Mouse (Mus musculus): Measurements from ENCODE around the gene Nptxr. TPM values are rescaled to one million over a fixed set of nuclear protein-coding genes. Genes with fewer than 3 reads are reported as not detected.

Gene Nptxr
- polyA plus RNA-seq, 2 experiments, result 2.6 to 9.3 TPM

- H3K27ac ChIP-seq (replicated peaks; ENCODE audit: low read depth, low read length), result no peak overlapping the region
- peak overlapping the region; percentile 61 for H3K4me2 ChIP-seq (replicated peaks; ENCODE audit: low read depth, low read length, severe bottlenecking)
- WGBS, result under 1% methylated on average over 23 of the region's 23 CpGs
- H3K27me3 ChIP-seq (ENCODE audit: control insufficient read depth, insufficient read depth, low read length), result no peaks in the 10 kb centered on the region
- ATAC-seq (ENCODE audit: low FRiP score, low read depth) (peak; percentile 39), DNase-seq (ENCODE audit: low spot score) (no peak)
- peak overlapping the region; percentile 97 for H3K4me3 ChIP-seq (replicated peaks; ENCODE audit: low read length)
- peaks cover 13% of the 10 kb centered on the region for H3K36me3 ChIP-seq (ENCODE audit: control insufficient read depth, insufficient read depth, low read length)
- TF ChIP-seq POLR2A (IDR thresholded peaks at IDR 0.05; ENCODE audit: borderline replicate concordance, extremely low read depth, insufficient read depth, insufficient read length), result no peak
- no peaks in the 10 kb centered on the region for H3K9me3 ChIP-seq (ENCODE audit: control insufficient read depth, low read length)
- peaks cover 12% of the 10 kb centered on the region for H3K4me1 ChIP-seq (ENCODE audit: control insufficient read depth, insufficient read depth, low read length)
- peak overlapping the region; percentile 88 for H3K9ac ChIP-seq (ENCODE audit: low read depth, low read length, severe bottlenecking)
These were observed 61.9 kb downstream of the Nptxr start for GRCm38 (mm10) chr15:79742706-79743023.

GRCm38 (mm10) chr15:79741921-79742705, 62.5 kb downstream of the Nptxr start, which contains the start of gene Sun2:
Sun2 (minus strand) TSS chr15:79742536.
- under 1% methylated on average over 62 of the region's 93 CpGs for WGBS
- H3K4me1 ChIP-seq (ENCODE audit: control insufficient read depth, insufficient read depth, low read length), result peaks cover 12% of the 10 kb centered on the region

DNA sequence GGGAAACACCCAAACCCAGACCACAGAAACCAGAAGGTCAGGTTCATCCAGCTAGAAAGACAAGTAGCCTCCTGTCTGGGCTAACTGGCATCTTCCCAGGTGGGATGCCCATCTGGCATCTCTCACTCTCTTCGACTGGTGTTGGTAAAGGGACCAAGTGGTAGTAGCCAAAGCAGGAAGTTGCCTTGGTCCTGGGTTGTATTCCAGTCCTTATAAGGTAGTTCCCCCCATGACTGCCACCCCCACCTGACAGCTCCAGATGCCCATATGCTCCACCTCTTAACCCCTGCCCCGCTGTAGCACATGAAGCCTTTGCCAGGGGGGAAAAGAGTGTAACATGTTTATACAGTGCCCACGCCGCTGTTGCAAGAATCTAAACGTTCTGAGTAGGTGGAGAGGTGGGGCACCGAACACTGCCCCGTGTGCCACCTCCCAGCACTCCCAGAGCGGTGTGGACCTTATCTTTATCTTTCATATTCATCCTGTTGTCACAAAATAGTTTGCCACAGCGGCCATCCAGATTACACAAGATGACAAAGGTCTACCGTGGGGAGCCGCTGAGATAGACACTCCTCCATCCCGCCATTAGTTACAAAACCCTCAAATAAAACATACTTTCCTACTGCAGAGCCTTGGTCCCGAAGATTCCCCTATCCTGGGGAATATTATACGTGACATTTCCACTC, 63.2 kb downstream of the Nptxr start:
- ATAC-seq (ENCODE audit: low FRiP score, low read depth) (no peak), DNase-seq (ENCODE audit: low spot score) (no peak)
- TF ChIP-seq POLR2A (IDR thresholded peaks at IDR 0.05; ENCODE audit: borderline replicate concordance, extremely low read depth, insufficient read depth, insufficient read length), result no peak
- Histone ChIP-seq H3K27me3 (ENCODE audit: control insufficient read depth, insufficient read depth, low read length) (no peaks in the 10 kb centered on the region), H3K36me3 (ENCODE audit: control insufficient read depth, insufficient read depth, low read length) (peaks cover 26% of the 10 kb centered on the region), H3K27ac (replicated peaks; ENCODE audit: low read depth, low read length) (no peak overlapping the region), H3K4me1 (ENCODE audit: control insufficient read depth, insufficient read depth, low read length) (peaks cover 12% of the 10 kb centered on the region), H3K4me3 (replicated peaks; ENCODE audit: low read length) (peak overlapping the region; percentile 97), H3K4me2 (replicated peaks; ENCODE audit: low read depth, low read length, severe bottlenecking) (peak overlapping the region; percentile 61), H3K9me3 (ENCODE audit: control insufficient read depth, low read length) (no peaks in the 10 kb centered on the region), H3K9ac (ENCODE audit: low read depth, low read length, severe bottlenecking) (peak overlapping the region; percentile 88)
- WGBS, result 25% methylated on average over 14 of the region's 14 CpGs

More at GRCm38 (mm10) chr15:79741921-79742705, 62.5 kb downstream of the Nptxr start, which contains the start of gene Sun2:
- H3K4me2 ChIP-seq (replicated peaks; ENCODE audit: low read depth, low read length, severe bottlenecking), result peak within 1 kb of the TSS; percentile 61
- 0 out of 2 replicates have a peak within 1 kb of the TSS, but pooled peaks have one; percentile 38 for H3K27ac ChIP-seq (replicated peaks; ENCODE audit: low read depth, low read length)
- H3K27me3 ChIP-seq (ENCODE audit: control insufficient read depth, insufficient read depth, low read length), result no peaks in the 10 kb centered on the region
- H3K4me3 ChIP-seq (replicated peaks; ENCODE audit: low read length), result peak within 1 kb of the TSS; percentile 97
- DNase-seq (ENCODE audit: low spot score) (peak; percentile 91), ATAC-seq (ENCODE audit: low FRiP score, low read depth) (peak; percentile 94)
- TF ChIP-seq POLR2A (IDR thresholded peaks at IDR 0.05; ENCODE audit: borderline replicate concordance, extremely low read depth, insufficient read depth, insufficient read length), result no peak
- peak within 1 kb of the TSS; percentile 88 for H3K9ac ChIP-seq (ENCODE audit: low read depth, low read length, severe bottlenecking)
- peaks cover 19% of the 10 kb centered on the region for H3K36me3 ChIP-seq (ENCODE audit: control insufficient read depth, insufficient read depth, low read length)
- H3K9me3 ChIP-seq (ENCODE audit: control insufficient read depth, low read length), result no peaks in the 10 kb centered on the region

- DNase-seq (ENCODE audit: low spot score), result no peak
- Histone ChIP-seq H3K4me3 (replicated peaks; ENCODE audit: low read length) (0 out of 2 replicates have a peak overlapping the region, but pooled peaks have one; percentile 97), H3K9me3 (ENCODE audit: control insufficient read depth, low read length) (no peaks in the 10 kb centered on the region), H3K9ac (ENCODE audit: low read depth, low read length, severe bottlenecking) (no peak overlapping the region; the same call in 1 of the 2 replicates), H3K36me3 (ENCODE audit: control insufficient read depth, insufficient read depth, low read length) (peaks cover 31% of the 10 kb centered on the region), H3K4me2 (replicated peaks; ENCODE audit: low read depth, low read length, severe bottlenecking) (peak overlapping the region; percentile 61), H3K27me3 (ENCODE audit: control insufficient read depth, insufficient read depth, low read length) (no peaks in the 10 kb centered on the region), H3K4me1 (ENCODE audit: control insufficient read depth, insufficient read depth, low read length) (peaks cover 12% of the 10 kb centered on the region), H3K27ac (replicated peaks; ENCODE audit: low read depth, low read length) (no peak overlapping the region)
- TF ChIP-seq POLR2A (IDR thresholded peaks at IDR 0.05; ENCODE audit: borderline replicate concordance, extremely low read depth, insufficient read depth, insufficient read length), result no peak
- 81% methylated on average over 3 of the region's 3 CpGs for WGBS
- no peak for ATAC-seq (ENCODE audit: low FRiP score, low read depth)
These were observed 63.8 kb downstream of the Nptxr start for GRCm38 (mm10) chr15:79740739-79741138.

Other genes starting within 250 kb of the Nptxr start
- gene Dmc1, start 199.7 kb downstream of the Nptxr start, polyA plus RNA-seq (2012; rRNA removed), result 13.1 and 13.6 TPM in 2 replicates
- 2.6 TPM in 2 replicates for gene Dmc1, start 199.7 kb downstream of the Nptxr start, polyA plus RNA-seq (2014; fragmentation: Nextera tagmentation; extraction: Ambion mirVana)
- 7.5 and 7.9 TPM in 2 replicates for gene Fam227a, start 145.8 kb downstream of the Nptxr start, polyA plus RNA-seq (2012; rRNA removed)
- gene Fam227a, start 145.8 kb downstream of the Nptxr start, polyA plus RNA-seq (2014; fragmentation: Nextera tagmentation; extraction: Ambion mirVana), result 1.3 and 2.0 TPM in 2 replicates
- 17.9 and 21.6 TPM in 2 replicates for gene Cby1, start 145.6 kb downstream of the Nptxr start, polyA plus RNA-seq (2012; rRNA removed)
- 44.9 and 49.6 TPM in 2 replicates for gene Cby1, start 145.6 kb downstream of the Nptxr start, polyA plus RNA-seq (2014; fragmentation: Nextera tagmentation; extraction: Ambion mirVana)
- 112 and 117 TPM in 2 replicates for gene Tomm22, start 133.9 kb downstream of the Nptxr start, polyA plus RNA-seq (2012; rRNA removed)
- 207 and 217 TPM in 2 replicates for gene Tomm22, start 133.9 kb downstream of the Nptxr start, polyA plus RNA-seq (2014; fragmentation: Nextera tagmentation; extraction: Ambion mirVana)
- gene Josd1, start 116.8 kb downstream of the Nptxr start, polyA plus RNA-seq (2012; rRNA removed), result 38.7 and 44.6 TPM in 2 replicates
- 21.1 and 23.3 TPM in 2 replicates for gene Josd1, start 116.8 kb downstream of the Nptxr start, polyA plus RNA-seq (2014; fragmentation: Nextera tagmentation; extraction: Ambion mirVana)
- 39.6 and 43.9 TPM in 2 replicates for gene Gtpbp1, start 113.9 kb downstream of the Nptxr start, polyA plus RNA-seq (2012; rRNA removed)
- 32.6 and 36.8 TPM in 2 replicates for gene Gtpbp1, start 113.9 kb downstream of the Nptxr start, polyA plus RNA-seq (2014; fragmentation: Nextera tagmentation; extraction: Ambion mirVana)
- gene Sun2, start 62.2 kb downstream of the Nptxr start, polyA plus RNA-seq (2012; rRNA removed), result 37.9 and 46.8 TPM in 2 replicates
- 6.9 and 8.0 TPM in 2 replicates for gene Sun2, start 62.2 kb downstream of the Nptxr start, polyA plus RNA-seq (2014; fragmentation: Nextera tagmentation; extraction: Ambion mirVana)
- 70.2 and 88.9 TPM in 2 replicates for gene Dnal4, start 26.9 kb downstream of the Nptxr start, polyA plus RNA-seq (2012; rRNA removed)
- 60.9 and 68.2 TPM in 2 replicates for gene Dnal4, start 26.9 kb downstream of the Nptxr start, polyA plus RNA-seq (2014; fragmentation: Nextera tagmentation; extraction: Ambion mirVana)
- gene Npcd, start 29.5 kb upstream of the Nptxr start, polyA plus RNA-seq (2012; rRNA removed), result 1.7 TPM in 1 of 2 replicates, not detected in the other
- 0.50 and 0.99 TPM in 2 replicates for gene Npcd, start 29.5 kb upstream of the Nptxr start, polyA plus RNA-seq (2014; fragmentation: Nextera tagmentation; extraction: Ambion mirVana)
- gene Cbx6, start 29.9 kb upstream of the Nptxr start, polyA plus RNA-seq (2012; rRNA removed), result 83.4 and 95.0 TPM in 2 replicates
- gene Cbx6, start 29.9 kb upstream of the Nptxr start, polyA plus RNA-seq (2014; fragmentation: Nextera tagmentation; extraction: Ambion mirVana), result 49.1 and 49.9 TPM in 2 replicates
- gene Apobec3, start 86.9 kb upstream of the Nptxr start, polyA plus RNA-seq (2012; rRNA removed), result 16.0 and 18.0 TPM in 2 replicates
- gene Apobec3, start 86.9 kb upstream of the Nptxr start, polyA plus RNA-seq (2014; fragmentation: Nextera tagmentation; extraction: Ambion mirVana), result 12.0 and 13.2 TPM in 2 replicates
- 8.5 and 9.3 TPM in 2 replicates for gene Cbx7, start 166.4 kb upstream of the Nptxr start, polyA plus RNA-seq (2012; rRNA removed)
- gene Cbx7, start 166.4 kb upstream of the Nptxr start, polyA plus RNA-seq (2014; fragmentation: Nextera tagmentation; extraction: Ambion mirVana), result 2.1 and 2.9 TPM in 2 replicates
- gene Pdgfb, start 210.2 kb upstream of the Nptxr start, polyA plus RNA-seq (2012; rRNA removed), result 15.4 and 19.9 TPM in 2 replicates
- gene Pdgfb, start 210.2 kb upstream of the Nptxr start, polyA plus RNA-seq (2014; fragmentation: Nextera tagmentation; extraction: Ambion mirVana), result 4.2 and 5.0 TPM in 2 replicates